Comparison of ENCODE assay signal across 22 mouse cellular contexts in the genomic region with DNA sequence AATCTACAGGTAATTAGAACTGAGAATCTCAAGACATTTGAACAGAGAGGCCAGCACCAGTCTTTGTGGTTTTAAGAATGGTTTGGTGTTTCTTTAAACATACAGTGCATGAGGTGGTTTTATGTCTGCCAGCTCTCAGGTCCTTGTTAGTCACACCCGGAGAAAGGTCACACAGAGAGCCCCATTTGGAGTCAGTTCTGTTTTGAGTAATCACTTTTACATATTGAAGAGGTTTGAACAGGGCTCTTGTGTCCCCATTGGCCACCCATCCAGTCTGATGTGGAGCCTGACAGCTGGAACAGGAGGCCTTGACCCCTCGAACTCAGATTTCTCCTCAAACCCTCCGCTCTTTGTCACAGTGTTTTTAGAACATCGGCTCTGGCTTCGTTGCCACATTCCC.
DNase-seq lines count a peak whose midpoint lies in the region; ATAC-seq and TF ChIP-seq lines count a peak whose summit lies in the region.
"Had no signal": no experiment of that assay in that cellular context is flagged by ENCODE, and none has a peak within 500 bp of the region (broad histone marks: within the 10 kb centered on the region; RNA-seq: fewer than 3 reads in every experiment).

No protein-coding gene starts in this region.

- no peaks in the 10 kb centered on the region for H3K27me3 ChIP-seq in midbrain, embryonic 13.5 days
- H3K27me3 ChIP-seq: embryonic facial prominence, embryonic 13.5 days; forebrain, embryonic 15.5 days; heart, embryonic 12.5 days had no signal

- no peaks in the 10 kb centered on the region for H3K9me3 ChIP-seq in midbrain, embryonic 13.5 days
- H3K9me3 ChIP-seq: embryonic facial prominence, embryonic 13.5 days; forebrain, embryonic 10.5 days; forebrain, embryonic 15.5 days; G1E; heart, embryonic 12.5 days had no signal

- no peak for TF ChIP-seq POLR2A in embryonic fibroblast, embryonic 13.5 days (IDR thresholded peaks at IDR 0.05; ENCODE audit: low read depth, low read length)

- WGBS in midbrain, embryonic 13.5 days, result 79% methylated on average over 5 of the region's 5 CpGs

- peak; percentile 29 for DNase-seq in adrenal gland, adult 2 months
- no peak for DNase-seq in adrenal gland, adult 8-10 months
- peak; percentile 25 for DNase-seq in embryo, embryonic 10.5 days (ENCODE audit: low spot score)
- no peak for DNase-seq in embryo, embryonic 9.5 days (ENCODE audit: extremely low spot score)
- DNase-seq in NIH3T3 (ENCODE audit: low read depth), result peak; percentile 50
- no peak for DNase-seq in retina, postnatal 1 day
- DNase-seq: cerebellum, adult 11 months; cerebellum, adult 9-10 months; cerebellum, postnatal 25 days; gastrocnemius, postnatal 14 days; heart, postnatal 36 days; kidney, adult 11 months; kidney, postnatal 10 days had no signal

- H3K4me2 ChIP-seq in midbrain, embryonic 13.5 days (replicated peaks), result no peak overlapping the region
- H3K4me2 ChIP-seq: embryonic facial prominence, embryonic 13.5 days; forebrain, embryonic 15.5 days; heart, embryonic 12.5 days had no signal

- H3K9ac ChIP-seq in midbrain, embryonic 13.5 days (replicated peaks), result no peak overlapping the region
- H3K9ac ChIP-seq: embryonic facial prominence, embryonic 13.5 days; forebrain, embryonic 15.5 days; heart, embryonic 12.5 days had no signal

- no peak overlapping the region for H3K4me3 ChIP-seq in embryonic fibroblast, embryonic 13.5 days (ENCODE audit: insufficient read depth, low read length)
- no peak overlapping the region for H3K4me3 ChIP-seq in midbrain, embryonic 13.5 days (replicated peaks)
- H3K4me3 ChIP-seq: embryonic facial prominence, embryonic 13.5 days; erythroblast, embryonic 14.5 days; forebrain, embryonic 10.5 days; forebrain, embryonic 15.5 days; heart, embryonic 12.5 days had no signal

- H3K4me1 ChIP-seq in embryonic fibroblast, embryonic 13.5 days (ENCODE audit: control insufficient read depth, insufficient read depth, low read length), result no peaks in the 10 kb centered on the region
- H3K4me1 ChIP-seq in midbrain, embryonic 13.5 days (replicated peaks), result no peaks in the 10 kb centered on the region
- H3K4me1 ChIP-seq: forebrain, embryonic 15.5 days; heart, embryonic 12.5 days had no signal

- no peak for ATAC-seq in midbrain, embryonic 13.5 days
- ATAC-seq: forebrain, embryonic 15.5 days; hindbrain, embryonic 16.5 days had no signal

- peak overlapping the region; percentile 48; the same call in 1 of the 2 replicates for H3K27ac ChIP-seq in embryonic fibroblast, embryonic 13.5 days (ENCODE audit: insufficient read depth, low read length)
- H3K27ac ChIP-seq in midbrain, embryonic 13.5 days, result no peak overlapping the region
- H3K27ac ChIP-seq: embryonic facial prominence, embryonic 13.5 days; forebrain, embryonic 10.5 days; forebrain, embryonic 15.5 days had no signal

- no peak for TF ChIP-seq CTCF in embryonic fibroblast, embryonic 13.5 days (IDR thresholded peaks at IDR 0.05; ENCODE audit: borderline replicate concordance, insufficient read depth, low read length)

- H3K36me3 ChIP-seq in midbrain, embryonic 13.5 days, result no peaks in the 10 kb centered on the region
- H3K36me3 ChIP-seq: embryonic facial prominence, embryonic 13.5 days; forebrain, embryonic 10.5 days; forebrain, embryonic 15.5 days; G1E; heart, embryonic 12.5 days had no signal

Comparison
In these comparisons a context has a peak if more than half of its experiments do, and no peak if none do; other contexts are left out.
1. DNase-seq: peak in adrenal gland, adult 2 months (single experiment), embryo, embryonic 10.5 days (single experiment) and NIH3T3 (single experiment); none in adrenal gland, adult 8-10 months (single experiment), embryo, embryonic 9.5 days (single experiment) and retina, postnatal 1 day (single experiment).